Mouse (Mus musculus) heart, postnatal 10 days (tissue): ENCODE results near the gene Nfx1. TPM values are rescaled to one million over a fixed set of nuclear protein-coding genes. Genes with fewer than 3 reads are reported as not detected.

Source experiments
- DNase-seq, 2 experiments: peaks; one replicate each; pipeline ENCODE4 v3.0.0; 2021
- intact Hi-C: fragments of 180-260 bp; cut with DNase I; formaldehyde crosslinking; loops from one replicate; pipeline ENCODE4 v1.15.1; 2025
- total RNA-seq, 2 experiments: library from RNA; stranded (reverse); gene quantifications; 2 replicates each; pipeline ENCODE4 v1.2.3; 2021

Nfx1 gene
- total RNA-seq, 2 experiments from 2014 or later = 27.7 to 30.5 TPM

DNA sequence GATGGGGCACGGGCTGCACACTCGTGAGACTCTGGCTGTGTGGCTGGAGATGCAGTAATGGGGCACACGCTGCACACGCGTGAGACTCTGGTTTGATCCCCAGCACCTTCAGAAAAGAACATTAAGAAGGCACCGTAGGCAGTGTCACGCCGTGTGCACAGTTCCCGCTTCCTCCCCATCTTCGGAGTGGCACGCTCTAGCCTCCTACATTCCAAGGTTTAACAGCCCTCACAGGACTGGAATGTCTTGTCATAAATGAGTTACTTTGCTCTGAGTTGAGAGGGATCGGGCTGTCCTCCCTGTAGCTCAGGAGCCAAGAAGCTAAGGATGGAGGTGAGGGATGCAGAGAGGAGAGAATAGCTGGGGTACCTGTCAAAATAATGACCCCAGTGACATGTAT lies 72.2 kb downstream of the Nfx1 start:
- no peak for DNase-seq
- intact Hi-C loops = no loop called here

DNA sequence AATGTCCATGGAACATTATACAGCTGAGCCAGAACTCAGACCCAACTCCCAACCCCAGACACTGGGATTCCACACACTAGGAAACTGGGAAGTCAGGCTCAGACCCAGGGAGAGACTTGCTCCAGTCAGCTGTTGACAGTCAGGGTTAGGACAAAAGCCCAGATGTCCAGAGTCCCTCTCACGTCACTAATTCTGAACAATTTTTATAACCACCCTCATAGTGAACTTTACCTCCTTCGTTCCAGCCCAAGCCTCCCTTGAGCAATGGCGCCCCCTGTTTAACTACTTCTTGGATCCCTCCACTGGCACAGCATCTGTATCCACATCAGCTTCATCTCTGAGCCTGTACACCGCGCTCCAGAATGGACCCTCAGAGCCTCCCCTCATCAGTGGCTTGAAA lies 73.3 kb downstream of the Nfx1 start:
- intact Hi-C loops = no loop called here
- DNase-seq = peak; percentile 46 to 53

DNA sequence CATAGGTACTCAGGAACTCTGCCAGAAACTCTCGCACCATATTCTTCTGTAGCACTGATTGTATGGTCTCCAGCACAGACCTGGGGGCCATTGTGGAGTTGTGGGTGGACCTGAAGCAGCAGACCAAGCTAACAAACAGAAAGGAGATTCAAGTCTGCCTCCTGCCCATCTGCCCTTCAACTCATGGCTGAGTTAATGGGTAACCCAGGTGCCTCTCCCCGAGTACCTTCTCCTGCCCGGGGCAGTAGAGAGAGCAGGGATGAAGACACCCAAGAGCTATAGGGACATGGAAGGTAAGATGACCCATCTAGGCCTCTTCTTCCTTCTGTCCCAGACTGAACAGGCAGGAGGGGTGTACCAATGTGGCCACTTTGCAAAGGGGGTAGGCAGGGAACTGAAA lies 74.6 kb downstream of the Nfx1 start:
- intact Hi-C loops = no loop called here
- DNase-seq = no peak

DNA sequence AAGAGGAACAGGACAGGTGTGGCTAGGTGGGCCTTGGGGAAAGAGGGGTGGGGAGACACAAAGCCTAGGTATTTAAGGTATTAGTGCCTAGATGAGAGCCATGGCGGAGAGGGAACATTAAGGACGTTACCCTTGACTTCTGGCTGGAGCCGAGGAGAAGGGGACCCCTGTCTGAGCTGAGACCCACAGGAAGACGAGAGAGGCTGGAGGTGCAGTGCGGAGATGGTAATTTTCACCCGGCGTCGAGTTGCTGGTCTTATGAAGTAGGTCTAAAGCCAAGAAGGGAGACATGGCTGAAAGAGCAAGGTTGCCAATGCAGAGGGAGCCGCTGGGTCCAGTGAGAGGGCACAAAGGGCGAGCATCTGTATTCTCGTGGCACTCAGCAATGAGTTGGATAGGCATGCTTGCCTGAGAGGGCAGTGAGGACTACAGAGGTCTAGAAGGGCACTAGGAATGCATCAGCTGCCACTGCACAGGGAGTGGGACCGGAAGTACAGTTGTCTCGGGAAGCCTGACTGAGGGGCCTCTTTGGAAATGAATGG lies 75.6 kb downstream of the Nfx1 start:
- intact Hi-C loops = no loop called here
- DNase-seq = no peak

DNA sequence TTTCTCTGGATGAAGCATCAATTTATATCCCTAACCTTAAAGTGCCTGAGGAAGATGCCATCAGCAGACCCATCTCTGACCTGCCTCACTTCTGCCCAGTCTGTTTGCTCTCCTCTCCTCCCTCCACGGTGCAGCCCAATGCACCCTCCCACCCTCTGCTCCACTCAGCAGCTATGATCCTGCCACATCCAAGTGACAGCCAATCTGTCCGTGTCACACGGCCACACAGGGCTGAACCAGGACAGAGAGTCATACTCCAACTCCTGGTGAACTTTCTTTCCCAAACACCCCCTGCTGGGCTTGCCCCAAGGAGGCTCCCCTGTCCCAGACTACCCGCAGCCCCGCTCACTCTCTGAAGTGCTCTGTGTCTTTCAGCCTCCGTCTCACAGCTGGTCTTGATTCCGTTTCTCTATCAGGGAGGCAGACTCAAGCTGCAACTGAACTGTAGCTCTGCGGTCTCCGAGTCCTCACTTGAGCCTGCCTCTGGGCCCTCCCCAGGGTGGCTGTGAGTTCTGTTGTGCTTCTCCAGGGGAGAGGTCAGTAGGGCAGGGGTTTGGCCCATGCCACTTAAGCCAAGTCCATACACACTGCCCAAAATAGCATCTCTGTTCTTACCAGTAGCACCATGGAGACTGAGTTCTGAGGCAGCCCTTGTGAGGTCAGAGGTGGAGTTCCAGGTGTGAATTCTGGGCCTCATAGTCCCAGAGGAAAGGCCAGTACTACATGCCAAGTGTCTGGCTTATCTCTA lies 77.0 kb downstream of the Nfx1 start, which contains the start of gene Aqp7:
Gene Aqp7, minus strand, starts transcription at position 616 of the 748 bp plus-strand sequence.
- intact Hi-C loops = loop anchor here (2.0 kb wide), 1 partner anchor 179 kb away; no protein-coding TSS in a partner anchor
- DNase-seq = peak; percentile 54 to 60

DNA sequence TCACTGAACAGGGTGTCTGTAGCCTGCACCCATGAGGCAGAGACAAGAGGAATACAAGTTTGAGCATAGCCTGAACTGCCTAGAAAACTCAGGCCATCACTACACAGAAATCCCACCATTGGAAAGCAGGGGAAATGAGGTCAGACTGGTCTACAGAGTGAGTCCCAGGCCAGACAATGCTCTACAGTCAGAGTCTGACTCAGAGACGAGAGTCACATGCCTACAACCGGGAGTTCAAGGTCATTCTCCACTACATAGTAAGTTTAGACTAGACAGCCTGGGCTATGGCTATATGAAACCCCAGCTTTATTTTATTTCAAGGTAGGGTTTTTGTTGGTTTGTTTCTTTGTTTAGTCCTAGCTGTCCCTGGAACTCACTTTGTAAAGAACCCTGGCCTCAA lies 78.2 kb downstream of the Nfx1 start:
- intact Hi-C loops = loop anchor here (2.0 kb wide), 1 partner anchor 178 kb away; no protein-coding TSS in a partner anchor
- DNase-seq = no peak

DNA sequence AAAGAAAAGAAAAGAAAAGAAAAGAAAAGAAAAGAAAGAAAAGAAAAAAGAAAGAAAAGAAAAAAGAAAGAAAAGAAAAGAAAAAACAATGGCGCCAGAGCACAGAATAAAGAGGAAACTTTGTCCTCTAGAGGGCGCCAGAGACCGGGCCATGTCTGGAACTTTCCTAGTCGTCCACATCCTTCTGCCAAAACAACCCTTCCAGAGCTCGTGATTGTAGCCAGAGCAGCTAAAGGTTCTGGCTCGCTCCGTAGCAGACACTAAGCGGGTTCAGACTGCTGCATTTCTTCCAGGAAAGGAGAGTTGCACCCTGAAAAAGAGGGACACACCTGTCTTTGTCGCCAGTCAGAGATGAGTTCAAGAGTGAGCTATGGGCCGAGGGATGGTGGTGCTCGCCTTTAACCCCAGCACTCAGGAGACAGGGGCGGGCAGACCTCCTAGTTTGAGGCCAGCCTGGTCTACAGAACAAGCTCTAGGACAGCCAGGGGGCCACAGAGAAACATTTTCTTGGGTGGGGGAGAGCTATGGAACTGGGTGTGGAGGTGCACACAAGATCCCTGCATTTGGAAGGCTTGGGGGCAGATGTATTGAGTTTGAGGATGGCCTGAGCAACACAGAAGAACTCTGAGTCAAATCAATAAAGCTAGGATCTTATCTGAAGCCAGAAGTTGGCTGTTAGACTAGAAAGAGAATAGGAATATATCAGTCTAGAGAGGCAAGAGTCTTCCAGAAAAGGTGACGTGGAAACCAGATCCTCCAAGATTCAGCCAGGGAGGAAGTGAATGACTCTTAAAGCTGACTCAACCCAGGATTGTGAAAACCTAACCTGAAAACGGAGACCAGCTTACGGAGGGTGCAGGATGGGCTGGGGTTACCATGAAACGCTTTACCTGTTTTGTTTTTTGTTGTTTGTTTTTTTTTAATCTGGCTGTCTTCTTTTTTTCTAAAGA lies 80.3 kb downstream of the Nfx1 start:
- DNase-seq = peak; percentile 91 to 96
- intact Hi-C loops = loop anchor here (1.0 to 5.0 kb wide), 4 partner anchors 68 to 340 kb away; no protein-coding TSS in a partner anchor

DNA sequence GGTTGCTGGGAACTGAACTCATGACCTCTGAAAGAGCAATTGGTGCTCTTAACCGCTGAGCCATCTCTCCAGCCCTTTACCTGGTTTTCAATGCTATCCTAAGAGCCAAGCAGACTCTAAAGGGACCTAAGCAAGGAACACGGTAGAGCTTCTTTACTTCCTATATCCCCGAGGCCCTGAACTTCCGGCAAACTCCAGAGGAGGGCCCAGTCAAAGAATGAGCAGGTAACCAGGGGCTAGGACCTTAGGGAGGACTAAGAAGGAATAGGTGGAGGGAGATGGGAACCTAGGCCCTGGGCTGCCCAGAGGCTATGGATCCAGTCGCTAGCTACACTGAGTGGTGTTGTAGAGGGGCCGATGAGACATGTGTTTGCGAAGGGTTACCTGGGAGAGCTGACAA lies 81.1 kb downstream of the Nfx1 start:
- DNase-seq = no peak
- intact Hi-C loops = loop anchor here (2.0 to 5.0 kb wide), 3 partner anchors 115 to 339 kb away; no protein-coding TSS in a partner anchor

DNA sequence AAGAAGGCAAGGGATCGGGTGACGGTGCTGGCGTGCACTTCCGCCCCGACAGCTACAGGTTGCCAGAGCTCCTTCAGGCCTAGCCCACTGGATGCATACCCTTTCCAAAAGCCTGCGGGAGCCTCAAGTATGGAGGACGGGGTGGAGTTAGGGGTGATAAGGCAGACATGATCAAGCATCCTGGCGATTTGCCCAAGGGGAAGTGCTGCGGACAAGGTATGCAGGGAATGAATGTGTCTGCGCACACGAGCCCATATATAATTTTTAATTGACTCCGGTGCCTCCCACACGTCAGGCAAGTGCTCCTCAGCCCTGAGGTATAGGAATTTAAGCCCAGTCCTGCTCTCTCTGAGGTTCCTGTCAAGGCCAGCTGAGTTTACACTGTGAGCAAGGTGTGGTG lies 84.4 kb downstream of the Nfx1 start:
- intact Hi-C loops = no loop called here
- DNase-seq = no peak

DNA sequence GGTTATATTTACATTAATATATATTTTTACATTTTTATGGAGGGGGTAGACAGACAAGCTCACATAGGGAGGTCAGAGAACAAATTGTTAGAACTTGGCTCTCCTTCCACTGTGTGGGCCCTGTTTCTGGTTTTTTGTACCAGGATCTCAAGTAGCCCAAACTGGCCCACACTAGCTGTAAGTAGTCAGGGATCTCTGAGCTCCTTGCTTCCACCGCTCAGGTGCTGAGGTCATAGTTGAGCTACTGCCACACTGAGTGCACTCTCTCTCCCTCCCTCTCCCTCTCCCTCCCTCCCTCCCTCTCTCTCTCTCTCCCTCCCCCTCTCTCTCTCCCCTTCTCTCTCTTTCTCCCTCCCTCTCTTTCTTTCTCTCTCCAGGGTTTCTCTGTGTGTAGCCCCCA lies 85.5 kb downstream of the Nfx1 start:
- no peak for DNase-seq
- intact Hi-C loops = no loop called here

DNA sequence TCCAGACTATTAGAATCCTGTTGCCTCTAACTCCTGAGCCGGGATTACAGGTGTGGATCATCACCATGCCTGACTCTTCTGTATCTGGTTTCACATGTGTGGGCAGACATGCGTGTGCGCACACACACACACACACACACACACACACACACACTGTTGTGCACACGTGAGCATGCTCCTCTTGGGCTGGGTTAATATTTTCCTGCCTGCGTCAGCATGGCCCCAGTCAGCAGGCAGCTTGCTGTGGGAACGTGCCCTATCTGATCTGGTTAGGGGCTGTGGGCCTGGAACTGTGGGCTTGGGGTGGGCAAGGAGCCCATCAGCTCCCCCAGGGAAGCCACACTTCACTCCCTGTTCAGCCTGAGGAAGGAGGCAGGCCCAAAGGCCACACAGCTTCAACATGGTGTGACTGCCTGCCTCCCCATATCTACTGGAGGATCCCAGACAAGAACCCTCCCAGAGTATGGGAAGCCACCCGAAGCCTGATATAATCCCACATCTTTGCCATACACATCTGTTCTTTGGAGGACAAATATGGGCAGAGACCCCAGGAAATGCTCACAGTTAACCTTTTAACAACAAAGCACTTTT lies 86.1 kb downstream of the Nfx1 start:
- DNase-seq = no peak
- intact Hi-C loops = no loop called here

DNA sequence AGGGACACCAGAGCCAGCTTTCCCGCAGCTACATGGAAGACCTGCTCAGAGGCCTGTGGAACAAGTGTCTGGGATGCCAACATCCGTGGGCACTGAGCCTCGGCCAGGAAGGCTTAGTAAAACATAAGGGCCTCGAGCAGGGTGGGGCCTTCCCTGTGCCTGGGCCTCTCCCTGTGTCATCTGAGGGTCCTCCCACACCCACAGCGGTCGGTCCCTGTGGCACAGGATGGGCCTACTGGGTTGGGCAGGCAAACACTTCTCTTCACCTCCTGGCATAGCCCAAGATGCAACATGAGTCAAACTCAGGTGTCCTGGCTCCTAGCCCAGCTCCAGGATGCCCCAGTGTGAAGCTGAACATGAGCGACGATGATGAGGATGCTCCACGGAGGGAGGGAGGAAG lies 86.7 kb downstream of the Nfx1 start:
- intact Hi-C loops = no loop called here
- DNase-seq = no peak

DNA sequence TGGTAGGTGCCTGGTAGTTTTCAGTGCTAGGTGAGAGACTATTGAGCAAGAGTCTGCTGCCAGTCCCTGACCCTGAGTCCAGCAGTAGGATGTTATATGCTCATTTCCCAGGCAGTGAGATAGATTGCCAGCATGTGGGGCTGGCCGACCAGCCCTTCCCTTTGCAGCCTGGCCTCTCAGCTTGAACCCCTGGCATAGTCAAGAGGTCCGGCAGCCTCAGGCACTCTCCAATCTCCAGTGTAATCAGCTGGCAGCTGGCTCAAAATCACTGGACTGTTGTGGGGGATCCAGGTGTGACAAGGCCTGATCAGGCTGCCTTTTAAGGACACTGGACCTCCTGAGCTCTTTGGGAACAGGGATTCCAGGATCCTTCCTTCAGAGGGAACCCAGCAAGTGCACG lies 92.6 kb downstream of the Nfx1 start:
- intact Hi-C loops = no loop called here
- DNase-seq = no peak

DNA sequence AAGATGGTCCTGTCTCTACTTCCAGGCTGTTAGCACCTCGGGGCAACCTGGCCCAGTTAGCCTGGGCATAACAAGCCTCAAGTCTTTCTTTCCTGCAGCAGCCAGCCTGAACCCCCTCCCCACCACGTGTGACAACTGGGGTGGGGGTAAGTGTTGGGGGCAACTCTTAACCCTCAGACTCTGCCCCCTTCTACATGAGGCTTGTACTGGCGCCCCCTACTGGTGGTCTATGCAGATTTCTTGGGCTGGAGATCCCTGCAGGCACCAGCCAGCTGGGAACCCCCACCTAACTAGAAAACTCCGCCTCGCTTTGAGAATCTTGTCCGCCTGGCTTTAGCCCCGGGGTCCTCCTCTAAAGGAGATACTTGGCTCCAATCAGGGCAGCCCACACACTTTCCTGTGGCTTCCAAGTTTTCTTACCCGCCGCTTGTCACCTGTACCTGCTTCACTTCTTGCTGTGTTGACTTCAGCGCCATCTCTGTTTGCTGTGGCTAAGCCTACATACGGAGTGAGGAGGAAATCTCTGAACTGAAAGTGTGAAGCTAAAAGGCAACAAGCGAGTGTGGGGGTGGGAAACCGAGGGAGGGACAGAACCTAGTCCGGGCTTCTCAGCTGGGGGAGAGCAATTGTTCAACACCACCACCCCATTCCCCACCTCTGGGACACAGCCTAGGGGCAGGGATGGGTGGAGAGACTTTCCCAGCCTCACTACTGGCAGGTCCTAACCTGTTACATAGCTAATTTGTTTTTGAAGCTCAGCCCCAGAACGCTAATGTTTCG lies 93.4 kb downstream of the Nfx1 start:
- intact Hi-C loops = no loop called here
- DNase-seq = peak in 1 of 2 experiments; percentile 30

DNA sequence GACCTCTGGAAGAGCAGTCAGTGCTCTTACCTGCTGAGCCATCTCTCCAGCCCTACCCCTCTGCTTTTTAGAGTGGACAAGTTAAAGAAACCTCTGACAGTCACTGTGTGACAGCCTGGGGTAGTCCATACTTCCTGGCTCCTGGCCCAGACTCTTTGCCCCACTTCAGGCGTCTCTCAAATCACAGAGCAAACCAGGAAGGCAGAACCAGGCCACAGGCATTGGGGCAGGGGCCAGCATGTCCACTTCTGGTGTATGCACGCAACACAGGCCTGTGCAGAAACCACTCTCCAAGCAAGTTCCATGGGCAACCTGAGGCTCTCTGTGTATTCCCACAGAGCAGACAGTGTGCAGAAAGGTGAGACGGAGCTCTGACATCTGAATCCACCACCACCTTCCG lies 94.5 kb downstream of the Nfx1 start:
- intact Hi-C loops = no loop called here
- DNase-seq = no peak

DNA sequence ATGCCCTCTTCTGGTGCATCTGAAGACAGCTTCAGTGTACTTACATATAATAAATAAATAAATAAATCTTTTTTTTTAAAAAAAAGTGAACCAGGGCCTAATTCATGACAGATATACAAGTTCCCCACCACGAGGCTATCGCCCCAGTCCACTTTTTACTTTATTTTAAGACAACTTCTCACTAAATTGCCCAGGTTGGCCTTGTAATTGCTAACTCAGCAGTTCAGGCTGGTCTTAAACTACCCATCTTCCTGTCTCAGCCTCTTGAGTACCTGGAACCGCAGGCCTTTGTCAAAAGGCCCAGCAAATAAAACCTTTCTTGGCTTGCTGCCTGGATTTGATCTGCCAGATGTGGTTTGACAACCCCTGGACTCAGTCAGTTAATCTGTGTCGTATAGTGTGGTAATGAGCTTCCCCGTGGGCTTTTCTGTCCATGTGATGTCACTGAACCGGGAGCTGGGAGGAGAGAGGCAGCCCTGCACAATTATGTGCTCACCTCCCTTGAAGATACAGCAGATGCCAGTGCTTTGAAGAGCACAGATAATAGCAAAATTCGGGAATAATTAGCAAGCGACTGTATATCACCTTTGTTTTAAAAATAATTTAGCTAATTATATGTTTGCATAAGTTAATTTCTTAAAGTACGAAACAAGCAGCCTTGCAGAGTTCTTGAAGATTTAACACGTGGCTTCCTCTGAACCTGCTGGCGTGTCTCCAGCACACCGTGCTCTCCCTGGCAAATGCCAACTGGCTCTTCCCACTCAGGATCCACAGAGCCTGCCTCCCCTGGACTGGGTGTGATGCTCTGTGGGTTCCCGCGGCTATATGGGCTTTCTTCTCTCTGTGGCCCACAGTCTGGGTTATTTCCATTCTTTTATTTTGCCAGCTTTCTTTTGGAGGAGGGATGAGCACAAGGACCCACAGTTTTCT lies 101.1 kb downstream of the Nfx1 start:
- DNase-seq = no peak
- intact Hi-C loops = no loop called here

DNA sequence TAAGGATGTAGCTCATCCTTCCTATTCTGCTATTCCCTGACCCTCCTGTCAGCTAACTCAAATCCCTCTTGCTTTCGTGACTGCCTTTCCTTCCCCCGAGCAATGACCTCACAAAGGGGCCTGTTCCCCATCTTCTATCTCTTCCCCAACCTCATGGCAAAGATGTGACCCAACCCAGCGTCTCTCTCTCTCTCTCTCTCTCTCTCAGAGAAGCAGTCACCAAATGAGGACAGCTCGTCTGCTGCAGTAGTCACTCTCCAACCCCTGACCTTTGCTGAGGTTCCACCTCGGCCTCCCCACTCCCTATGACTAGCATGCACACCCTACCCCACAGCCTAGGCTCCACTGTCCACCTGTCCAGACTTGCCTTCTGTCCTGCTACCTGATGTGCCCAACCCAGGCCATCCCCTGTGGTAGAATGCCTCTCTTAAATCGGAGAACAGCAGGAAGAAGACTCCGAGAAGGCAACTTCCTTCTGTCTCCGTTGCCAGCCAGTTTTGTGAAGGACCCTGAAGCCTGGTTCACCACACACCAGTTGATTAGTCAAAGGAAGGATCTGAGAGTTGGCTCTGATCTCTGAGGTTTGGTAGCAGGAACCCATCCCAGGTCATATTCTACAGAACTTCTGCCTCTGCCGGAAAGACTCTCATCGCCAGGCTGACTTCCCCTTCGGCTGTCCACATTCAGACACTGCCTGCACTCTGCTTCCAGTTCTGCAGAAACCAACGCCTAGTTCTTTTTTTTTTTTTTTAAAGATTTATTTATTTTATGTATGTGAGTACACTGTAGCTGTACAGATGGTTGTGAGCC lies 102.5 kb downstream of the Nfx1 start:
- intact Hi-C loops = no loop called here
- no peak for DNase-seq

DNA sequence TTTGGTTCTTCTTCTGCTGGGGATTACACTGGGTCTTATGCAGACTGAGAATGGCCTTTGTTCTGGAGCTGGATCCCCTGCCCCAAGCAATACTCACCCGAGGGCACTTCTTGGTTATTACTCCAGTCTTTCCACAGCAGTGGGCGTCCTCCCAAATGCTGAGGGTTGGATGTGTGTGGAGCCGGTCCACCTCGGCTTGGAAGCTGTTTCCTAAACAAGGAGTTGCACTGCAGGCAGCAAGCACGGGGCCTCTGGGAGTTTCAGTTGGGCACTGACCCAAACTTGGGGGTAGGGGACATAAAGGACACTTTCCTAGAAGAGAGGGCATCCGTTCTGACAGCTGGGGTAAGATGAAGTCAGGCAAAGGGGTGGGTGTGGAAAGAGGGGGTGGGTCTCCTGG lies 103.8 kb downstream of the Nfx1 start:
- no peak for DNase-seq
- intact Hi-C loops = no loop called here
